Mouse (Mus musculus) forebrain, embryonic 15.5 days (tissue): ENCODE measurements around the gene Mcu. TPM values are rescaled to one million over a fixed set of nuclear protein-coding genes. Genes with fewer than 3 reads are reported as not detected.

Experiments
- ATAC-seq: fragments of 200-750 bp; cut with Nextera tagmentation; replicated peaks from 2 replicates; pipeline ENCODE4 v1.8.0; 2017; ENCODE audit warnings: mild to moderate bottlenecking, moderate TSS enrichment, moderate library complexity
- H3K27ac ChIP-seq: fragments of 300-500 bp; sonication (generic); replicated peaks from 2 replicates; pipeline ENCODE4 v1.5.1; 2015; ENCODE audit warnings: mild to moderate bottlenecking, inconsistent platforms
- H3K27me3 ChIP-seq: fragments of 300-500 bp; sonication (generic); 2 replicates; pipeline ENCODE4 v1.6.1; 2015; ENCODE audit warnings: inconsistent platforms
- H3K36me3 ChIP-seq: fragments of 300-500 bp; sonication (generic); 2 replicates; pipeline ENCODE4 v1.6.1; 2015; ENCODE audit warnings: mild to moderate bottlenecking, inconsistent platforms
- H3K4me1 ChIP-seq: fragments of 300-500 bp; sonication (generic); 2 replicates; pipeline ENCODE4 v1.6.1; 2015; ENCODE audit warnings: inconsistent platforms
- H3K4me2 ChIP-seq: fragments of 300-500 bp; sonication (generic); replicated peaks from 2 replicates; pipeline ENCODE4 v1.6.1; 2015; ENCODE audit warnings: mild to moderate bottlenecking, inconsistent platforms
- H3K4me3 ChIP-seq: fragments of 300-500 bp; sonication (generic); 2 replicates; pipeline ENCODE4 v1.5.1; 2015; ENCODE audit warnings: mild to moderate bottlenecking, inconsistent platforms
- H3K9ac ChIP-seq: fragments of 300-500 bp; sonication (generic); replicated peaks from 2 replicates; pipeline ENCODE4 v1.6.1; 2015; ENCODE audit warnings: mild to moderate bottlenecking, inconsistent platforms
- H3K9me3 ChIP-seq: fragments of 300-500 bp; sonication (generic); 2 replicates; pipeline ENCODE4 v1.6.1; 2016; ENCODE audit warnings: inconsistent platforms
- WGBS: fragments of 180-500 bp; shearing (Covaris S2); methylation state at CpG from one replicate; pipeline ENCODE4 v1.1.7; 2015; ENCODE audit warnings: mixed read lengths; 5-methylcytosine and 5-hydroxymethylcytosine counted together
- polyA plus RNA-seq: library from polyadenylated mRNA; unstranded; fragments of >200 nt; fragmentation: Nextera tagmentation; extraction: Ambion mirVana; gene quantifications from 2 replicates; pipeline ENCODE4 v1.2.1, GENCODE M21; 2015

Gene Mcu
- polyA plus RNA-seq, 1 experiment from 2014 or later: 22.8 TPM

DNA sequence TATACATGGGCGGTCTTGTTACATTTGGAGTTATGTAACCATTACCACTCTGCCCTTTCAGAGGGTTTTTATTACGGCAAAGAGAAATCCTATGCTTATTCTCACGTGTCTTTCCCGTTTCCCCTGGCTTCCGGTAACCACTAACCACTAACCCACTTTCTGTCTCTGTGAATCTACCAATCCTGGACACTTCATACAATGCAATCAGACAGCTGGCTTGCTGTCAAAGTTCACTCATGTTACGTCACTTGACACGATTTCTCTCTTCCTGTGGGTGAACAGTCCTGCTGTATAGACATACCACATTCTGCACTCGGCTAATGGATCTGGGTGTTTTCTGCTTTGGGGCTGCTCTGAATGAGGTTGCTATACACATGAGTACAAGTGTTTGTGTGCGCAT, 73.1 kb downstream of the Mcu start:
- no peak overlapping the region for H3K4me2 ChIP-seq
- H3K9me3 ChIP-seq: no peaks in the 10 kb centered on the region
- H3K27me3 ChIP-seq: no peaks in the 10 kb centered on the region
- no peak for ATAC-seq
- H3K4me3 ChIP-seq: no peak overlapping the region
- 94% methylated on average over 9 of the region's 9 CpGs for WGBS
- H3K27ac ChIP-seq: no peak overlapping the region
- H3K36me3 ChIP-seq: no peaks in the 10 kb centered on the region; the same call in 1 of the 2 replicates
- H3K4me1 ChIP-seq: peaks cover 27% of the 10 kb centered on the region
- no peak overlapping the region for H3K9ac ChIP-seq

DNA sequence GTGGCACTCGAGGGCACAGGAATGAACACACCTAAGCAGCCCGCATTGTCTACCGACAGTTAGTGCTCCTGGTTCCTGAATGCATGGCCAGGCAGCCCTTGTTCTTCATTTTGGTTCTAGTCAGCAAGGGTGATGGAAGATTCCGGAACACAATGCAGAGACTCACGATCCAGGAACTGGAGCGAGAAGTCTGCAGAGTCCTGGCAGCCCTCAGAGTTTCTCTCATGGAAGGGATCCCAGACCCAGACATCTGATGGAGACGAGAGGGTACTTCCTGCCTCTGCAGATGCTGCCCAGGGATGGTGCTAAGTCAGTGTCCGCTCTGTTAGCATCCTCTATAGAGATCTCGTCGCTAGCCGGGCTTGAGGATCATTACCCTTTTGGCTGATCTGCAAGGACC, 75.0 kb downstream of the Mcu start:
- Histone ChIP-seq H3K4me1 (peaks cover 23% of the 10 kb centered on the region), H3K36me3 (no peaks in the 10 kb centered on the region; the same call in 1 of the 2 replicates), H3K27me3 (no peaks in the 10 kb centered on the region), H3K4me3 (no peak overlapping the region), H3K4me2 (no peak overlapping the region), H3K27ac (no peak overlapping the region), H3K9me3 (no peaks in the 10 kb centered on the region), H3K9ac (no peak overlapping the region)
- WGBS: 89% methylated on average over 11 of the region's 11 CpGs
- no peak for ATAC-seq

DNA sequence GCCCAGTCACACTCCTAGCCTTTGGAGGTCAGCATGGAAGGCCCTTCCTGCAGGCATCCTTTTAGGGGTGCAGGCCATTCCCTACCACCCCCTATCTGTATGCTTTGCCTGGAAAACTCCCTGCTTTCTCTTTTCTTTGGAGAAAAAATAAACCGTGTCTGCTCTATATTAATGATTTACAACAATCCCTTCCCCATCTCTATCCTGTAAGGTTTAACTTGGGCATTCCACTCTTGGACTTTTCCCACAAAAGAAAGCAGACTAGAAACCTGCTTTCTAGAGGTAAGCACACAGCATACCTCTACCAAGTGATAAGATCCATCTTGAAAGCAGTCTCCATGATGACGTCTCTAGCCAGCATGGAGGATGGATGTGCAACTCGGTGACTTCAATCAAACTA, 75.9 kb downstream of the Mcu start:
- Histone ChIP-seq H3K4me1 (peaks cover 23% of the 10 kb centered on the region), H3K4me3 (no peak overlapping the region)
- 90% methylated on average over 3 of the region's 3 CpGs for WGBS

DNA sequence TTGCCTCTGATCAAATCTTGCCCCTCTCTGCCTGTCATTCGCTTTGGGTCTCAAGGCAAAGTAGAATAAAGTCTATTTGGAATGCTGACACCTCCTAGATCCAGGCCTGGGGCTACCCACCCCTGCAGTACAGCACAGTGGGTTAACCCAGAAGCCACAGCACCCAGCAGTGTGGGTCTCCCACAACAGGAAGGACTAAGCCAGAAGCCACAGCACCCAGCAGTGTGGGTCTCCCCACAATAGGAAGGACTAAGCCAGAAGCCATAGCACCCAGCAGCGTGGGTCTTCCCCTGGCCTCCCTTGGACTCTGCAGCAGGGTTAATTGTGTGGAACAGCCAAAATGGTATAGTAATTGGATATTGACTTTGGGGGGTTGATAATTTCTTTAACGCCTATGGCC, 76.4 kb downstream of the Mcu start:
- 66% methylated on average over 3 of the region's 3 CpGs for WGBS

More for the DNA sequence above, 75.9 kb downstream of the Mcu start:
- Histone ChIP-seq H3K9me3 (no peaks in the 10 kb centered on the region), H3K9ac (no peak overlapping the region), H3K36me3 (no peaks in the 10 kb centered on the region), H3K27me3 (no peaks in the 10 kb centered on the region), H3K4me2 (no peak overlapping the region), H3K27ac (no peak overlapping the region)
- no peak for ATAC-seq

DNA sequence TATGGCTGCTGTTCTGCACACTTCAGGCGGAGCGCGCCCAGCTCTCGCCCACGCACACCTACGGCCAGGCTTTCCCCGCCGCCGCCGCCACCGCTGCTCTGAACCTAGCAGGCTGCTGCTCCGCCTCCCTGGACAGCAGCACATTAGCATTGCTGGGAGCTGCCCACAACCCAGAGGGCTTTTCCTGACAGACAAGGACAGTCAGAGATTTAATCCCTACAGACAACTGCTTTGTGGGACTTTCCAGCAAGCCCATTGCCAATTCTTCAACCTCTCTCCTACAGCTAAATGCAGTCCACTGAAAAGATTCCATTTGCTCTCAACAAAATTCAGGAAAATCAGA, 77.0 kb downstream of the Mcu start:
- Histone ChIP-seq H3K4me2 (peak overlapping the region; percentile 64), H3K27me3 (no peaks in the 10 kb centered on the region), H3K36me3 (no peaks in the 10 kb centered on the region), H3K4me3 (peak overlapping the region; percentile 35), H3K9me3 (no peaks in the 10 kb centered on the region), H3K9ac (peak overlapping the region; percentile 31), H3K27ac (peak overlapping the region; percentile 31; the same call in 1 of the 2 replicates), H3K4me1 (peaks cover 23% of the 10 kb centered on the region)
- peak; percentile 72 for ATAC-seq
- WGBS: 1% methylated on average over 12 of the region's 12 CpGs

More for the DNA sequence above, 76.4 kb downstream of the Mcu start:
- Histone ChIP-seq H3K4me2 (no peak overlapping the region), H3K9ac (no peak overlapping the region), H3K27me3 (no peaks in the 10 kb centered on the region), H3K4me3 (no peak overlapping the region), H3K27ac (peak overlapping the region; percentile 31; the same call in 1 of the 2 replicates), H3K9me3 (no peaks in the 10 kb centered on the region), H3K4me1 (peaks cover 23% of the 10 kb centered on the region), H3K36me3 (no peaks in the 10 kb centered on the region)
- ATAC-seq: no peak

DNA sequence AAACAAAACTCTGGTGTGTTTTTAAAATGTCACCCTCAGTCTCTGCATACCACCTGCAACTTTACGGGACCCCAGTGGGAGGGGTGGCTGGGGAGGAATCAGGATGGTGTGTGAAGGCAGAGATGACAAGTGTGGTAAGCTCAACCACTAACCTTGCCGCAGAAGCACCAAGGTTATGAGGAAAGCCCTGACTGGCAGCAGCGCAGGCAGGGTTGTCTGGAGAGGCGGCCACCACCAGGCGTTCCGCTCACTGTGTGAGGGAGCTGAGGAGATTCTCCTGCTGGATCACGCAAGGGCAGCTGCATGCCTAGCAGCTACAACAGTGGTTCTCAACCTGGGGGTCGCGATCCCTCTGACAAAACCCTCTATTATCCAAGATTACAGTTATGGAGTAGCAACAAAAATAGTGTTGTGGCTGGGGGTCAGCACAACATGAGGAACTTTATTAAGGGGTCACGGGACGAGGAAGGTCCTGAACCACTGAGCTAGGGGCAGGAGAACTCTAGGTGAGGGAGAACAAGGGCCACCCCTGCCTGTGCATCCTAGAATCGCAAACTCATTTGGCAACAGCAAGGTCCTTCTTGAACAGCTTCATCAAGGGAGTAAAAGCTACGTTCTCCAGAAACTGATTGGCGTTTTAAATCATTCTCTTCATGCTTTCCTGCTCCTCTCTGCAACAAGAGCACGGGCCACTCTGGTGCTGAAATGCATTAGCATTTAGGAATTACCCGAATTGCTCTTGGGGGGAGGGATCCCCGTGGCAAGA, 77.5 kb downstream of the Mcu start:
- Histone ChIP-seq H3K27me3 (no peaks in the 10 kb centered on the region), H3K27ac (peak overlapping the region; percentile 31; the same call in 1 of the 2 replicates), H3K9me3 (no peaks in the 10 kb centered on the region), H3K9ac (peak overlapping the region; percentile 31), H3K4me1 (peaks cover 23% of the 10 kb centered on the region), H3K4me2 (peak overlapping the region; percentile 64), H3K36me3 (no peaks in the 10 kb centered on the region), H3K4me3 (peak overlapping the region; percentile 35)
- peak; percentile 70 for ATAC-seq
- WGBS: 19% methylated on average over 17 of the region's 17 CpGs

DNA sequence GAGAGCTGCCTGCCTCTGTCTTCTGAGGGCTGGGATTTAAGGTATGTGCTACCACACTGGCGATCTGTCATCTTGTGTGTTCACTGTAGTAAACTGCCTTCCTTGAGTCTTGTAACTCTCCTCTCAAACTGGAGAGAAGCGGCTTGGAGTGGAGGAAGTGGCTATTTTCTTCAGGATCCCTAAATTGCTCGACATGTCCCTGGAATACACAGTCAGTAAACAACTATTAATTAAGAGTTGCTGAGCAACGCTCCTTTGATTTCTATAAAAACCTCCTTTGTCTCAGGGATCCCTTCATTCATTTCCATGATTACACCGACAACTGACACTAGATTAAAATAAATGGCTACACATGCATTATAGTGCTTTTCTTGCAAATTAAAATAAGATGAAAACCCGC, 78.4 kb downstream of the Mcu start:
- H3K4me1 ChIP-seq: peaks cover 23% of the 10 kb centered on the region
- H3K27ac ChIP-seq: no peak overlapping the region
- ATAC-seq: 0 out of 2 replicates have a peak, but pooled peaks have one; percentile 24
- H3K4me2 ChIP-seq: 0 out of 2 replicates have a peak overlapping the region, but pooled peaks have one; percentile 64
- H3K36me3 ChIP-seq: no peaks in the 10 kb centered on the region
- WGBS: 21% methylated on average over 6 of the region's 6 CpGs
- no peak overlapping the region for H3K4me3 ChIP-seq
- H3K9ac ChIP-seq: no peak overlapping the region; the same call in 1 of the 2 replicates
- H3K9me3 ChIP-seq: no peaks in the 10 kb centered on the region
- H3K27me3 ChIP-seq: no peaks in the 10 kb centered on the region

DNA sequence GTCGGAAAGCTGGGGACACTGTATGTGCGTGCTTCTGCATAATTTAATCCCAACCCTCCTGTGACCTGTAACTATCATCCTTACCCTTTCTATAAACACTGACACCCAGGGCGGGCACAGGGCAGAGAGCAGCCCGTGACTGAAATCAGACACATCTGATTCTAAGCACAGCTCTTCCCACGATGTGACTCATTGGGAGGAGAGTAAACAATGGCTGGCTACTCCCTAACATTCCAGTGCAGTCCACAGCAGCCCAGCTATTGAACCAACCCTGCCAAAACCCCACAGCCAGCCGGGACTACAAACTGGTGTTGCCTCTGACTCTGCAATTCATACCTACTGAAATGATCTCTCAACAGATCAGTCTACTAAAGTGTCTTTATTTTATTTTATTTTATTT, 78.9 kb downstream of the Mcu start:
- no peak for ATAC-seq
- Histone ChIP-seq H3K36me3 (no peaks in the 10 kb centered on the region), H3K9ac (no peak overlapping the region), H3K27ac (no peak overlapping the region), H3K4me1 (peaks cover 23% of the 10 kb centered on the region), H3K9me3 (no peaks in the 10 kb centered on the region), H3K27me3 (no peaks in the 10 kb centered on the region), H3K4me2 (no peak overlapping the region), H3K4me3 (no peak overlapping the region)
- WGBS: 73% methylated on average over 6 of the region's 6 CpGs

DNA sequence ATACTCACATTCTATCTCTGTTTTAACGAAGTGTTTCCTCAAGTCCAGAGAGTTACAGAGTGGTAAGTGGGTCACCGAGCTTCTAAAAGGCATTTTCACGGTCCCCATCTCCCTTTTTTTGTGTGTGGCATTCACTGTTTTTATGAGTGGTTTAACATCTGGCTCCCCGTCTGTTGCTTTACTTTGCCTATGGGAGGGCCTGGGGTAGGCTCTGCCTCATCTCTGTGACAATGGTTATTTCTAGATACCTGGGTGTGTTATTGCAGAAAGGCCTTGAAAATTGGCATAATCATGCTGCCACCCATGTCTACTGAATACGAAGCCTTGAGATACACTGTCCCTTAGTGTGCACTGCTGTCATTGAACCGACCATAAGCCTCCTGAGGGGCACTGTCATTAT, 84.2 kb downstream of the Mcu start:
- no peaks in the 10 kb centered on the region for H3K27me3 ChIP-seq
- no peaks in the 10 kb centered on the region for H3K4me1 ChIP-seq
- H3K9ac ChIP-seq: no peak overlapping the region
- ATAC-seq: no peak
- H3K4me3 ChIP-seq: no peak overlapping the region
- no peaks in the 10 kb centered on the region for H3K36me3 ChIP-seq
- 89% methylated on average over 6 of the region's 6 CpGs for WGBS
- no peaks in the 10 kb centered on the region for H3K9me3 ChIP-seq
- no peak overlapping the region for H3K27ac ChIP-seq
- no peak overlapping the region for H3K4me2 ChIP-seq

DNA sequence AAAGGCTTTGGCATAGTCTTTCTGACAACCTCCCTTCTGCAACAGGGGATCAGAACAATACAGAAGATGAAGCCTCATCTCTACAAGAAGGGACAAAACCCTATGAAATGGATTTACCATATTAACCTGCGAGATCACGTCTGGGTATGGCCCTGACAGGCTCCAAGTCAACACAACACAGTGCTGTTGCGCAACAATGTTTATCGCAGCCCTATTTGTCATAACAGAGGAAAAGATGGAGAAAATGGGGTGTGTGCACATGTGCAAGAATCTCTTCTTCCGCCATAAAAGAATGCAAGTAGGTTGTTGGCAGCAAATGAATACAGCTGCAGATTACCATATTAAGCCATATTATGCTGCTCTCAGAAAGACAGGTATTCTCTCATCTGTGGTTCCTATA, 88.7 kb downstream of the Mcu start:
- Histone ChIP-seq H3K9me3 (no peaks in the 10 kb centered on the region), H3K4me1 (no peaks in the 10 kb centered on the region), H3K36me3 (no peaks in the 10 kb centered on the region), H3K4me3 (no peak overlapping the region), H3K9ac (no peak overlapping the region), H3K27me3 (no peaks in the 10 kb centered on the region), H3K4me2 (no peak overlapping the region), H3K27ac (no peak overlapping the region)
- no peak for ATAC-seq
- WGBS: 91% methylated on average over 5 of the region's 5 CpGs

DNA sequence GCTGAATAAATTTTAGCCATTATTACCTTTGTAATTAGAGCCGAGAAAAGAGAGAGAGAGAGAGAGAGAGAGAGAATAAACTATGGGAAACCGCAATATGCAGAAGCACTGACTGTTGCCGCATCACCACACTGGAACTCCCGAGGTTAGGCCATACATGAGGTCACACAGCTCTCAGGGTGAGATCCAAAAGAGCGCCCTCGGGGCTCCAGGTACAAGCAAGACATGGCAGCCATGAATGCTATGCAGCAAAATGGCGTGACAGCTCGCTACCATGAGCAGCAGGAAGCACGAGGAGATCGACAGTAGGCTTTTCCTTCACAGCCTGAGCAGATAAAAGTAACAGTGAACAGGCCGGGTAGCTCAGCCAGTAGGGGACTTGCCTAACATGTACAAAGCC, 89.2 kb downstream of the Mcu start:
- no peaks in the 10 kb centered on the region for H3K36me3 ChIP-seq
- no peak overlapping the region for H3K9ac ChIP-seq
- WGBS: 85% methylated on average over 11 of the region's 11 CpGs
- H3K4me2 ChIP-seq: no peak overlapping the region
- H3K27me3 ChIP-seq: no peaks in the 10 kb centered on the region
- ATAC-seq: no peak
- no peak overlapping the region for H3K27ac ChIP-seq
- H3K9me3 ChIP-seq: no peaks in the 10 kb centered on the region
- no peak overlapping the region for H3K4me3 ChIP-seq
- H3K4me1 ChIP-seq: no peaks in the 10 kb centered on the region

DNA sequence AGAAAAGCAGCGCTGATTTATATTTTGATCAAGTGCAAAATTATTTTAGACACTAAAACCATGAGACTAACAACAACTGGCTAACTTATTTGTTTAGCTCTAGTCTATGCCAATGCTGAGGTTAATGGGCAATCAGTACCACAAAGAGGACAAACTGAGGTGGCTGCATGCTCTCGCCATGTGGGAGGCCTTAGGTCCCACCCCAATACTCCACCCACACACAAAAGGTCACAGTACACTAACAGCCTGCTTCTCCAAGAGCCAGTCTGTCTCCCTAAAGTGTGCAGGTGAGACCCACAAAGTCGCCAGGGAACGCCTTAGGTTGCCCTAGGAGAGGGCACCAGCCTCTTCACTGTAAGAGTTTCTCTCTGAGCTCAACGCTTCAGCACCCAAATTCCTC, 91.8 kb downstream of the Mcu start:
- H3K4me3 ChIP-seq: no peak overlapping the region
- no peaks in the 10 kb centered on the region for H3K36me3 ChIP-seq
- H3K9me3 ChIP-seq: no peaks in the 10 kb centered on the region
- no peaks in the 10 kb centered on the region for H3K27me3 ChIP-seq
- H3K4me1 ChIP-seq: no peaks in the 10 kb centered on the region
- H3K4me2 ChIP-seq: no peak overlapping the region
- H3K9ac ChIP-seq: no peak overlapping the region
- H3K27ac ChIP-seq: no peak overlapping the region
- 87% methylated on average over 5 of the region's 5 CpGs for WGBS
- ATAC-seq: no peak

DNA sequence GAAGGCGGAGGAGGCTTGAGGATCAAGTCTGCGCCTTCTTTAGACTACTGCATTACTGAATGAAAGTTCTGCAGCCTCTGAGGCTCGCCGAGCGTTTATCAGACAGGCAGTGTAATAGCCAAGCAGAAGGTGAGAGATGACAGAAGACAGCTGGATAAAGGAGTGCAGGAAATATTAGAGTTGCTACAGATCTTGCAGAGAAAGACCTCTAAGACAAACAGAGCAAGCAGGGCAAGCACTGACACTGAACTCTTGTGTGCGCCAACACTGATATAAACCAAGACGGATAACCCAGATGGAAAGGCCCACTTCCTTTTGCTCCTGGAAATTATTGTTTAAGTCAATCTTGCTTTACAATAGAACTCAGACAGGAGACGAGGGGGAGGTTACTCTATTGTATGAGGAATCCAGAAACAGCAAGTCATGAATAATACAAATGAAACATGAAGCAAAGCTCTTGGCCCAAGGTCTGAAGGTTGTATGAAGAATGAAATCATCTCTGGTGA, 92.6 kb downstream of the Mcu start:
- no peak overlapping the region for H3K9ac ChIP-seq
- WGBS: 62% methylated on average over 8 of the region's 8 CpGs
- no peaks in the 10 kb centered on the region for H3K4me1 ChIP-seq
- H3K4me2 ChIP-seq: no peak overlapping the region
- ATAC-seq: no peak
- H3K4me3 ChIP-seq: no peak overlapping the region
- no peaks in the 10 kb centered on the region for H3K9me3 ChIP-seq
- H3K36me3 ChIP-seq: no peaks in the 10 kb centered on the region
- no peaks in the 10 kb centered on the region for H3K27me3 ChIP-seq
- H3K27ac ChIP-seq: no peak overlapping the region
